Mouse (Mus musculus) regulatory T cell (primary cell): ENCODE results near the gene Kcnip2.

Experiments
- in situ Hi-C: fragments of 300-600 bp; cut with MboI, MseI; formaldehyde crosslinking; loops from one replicate; pipeline ENCODE4 v1.15.1; 2025; ENCODE audit warnings: high pct_unique_total_duplicates

The Kcnip2 gene

DNA sequence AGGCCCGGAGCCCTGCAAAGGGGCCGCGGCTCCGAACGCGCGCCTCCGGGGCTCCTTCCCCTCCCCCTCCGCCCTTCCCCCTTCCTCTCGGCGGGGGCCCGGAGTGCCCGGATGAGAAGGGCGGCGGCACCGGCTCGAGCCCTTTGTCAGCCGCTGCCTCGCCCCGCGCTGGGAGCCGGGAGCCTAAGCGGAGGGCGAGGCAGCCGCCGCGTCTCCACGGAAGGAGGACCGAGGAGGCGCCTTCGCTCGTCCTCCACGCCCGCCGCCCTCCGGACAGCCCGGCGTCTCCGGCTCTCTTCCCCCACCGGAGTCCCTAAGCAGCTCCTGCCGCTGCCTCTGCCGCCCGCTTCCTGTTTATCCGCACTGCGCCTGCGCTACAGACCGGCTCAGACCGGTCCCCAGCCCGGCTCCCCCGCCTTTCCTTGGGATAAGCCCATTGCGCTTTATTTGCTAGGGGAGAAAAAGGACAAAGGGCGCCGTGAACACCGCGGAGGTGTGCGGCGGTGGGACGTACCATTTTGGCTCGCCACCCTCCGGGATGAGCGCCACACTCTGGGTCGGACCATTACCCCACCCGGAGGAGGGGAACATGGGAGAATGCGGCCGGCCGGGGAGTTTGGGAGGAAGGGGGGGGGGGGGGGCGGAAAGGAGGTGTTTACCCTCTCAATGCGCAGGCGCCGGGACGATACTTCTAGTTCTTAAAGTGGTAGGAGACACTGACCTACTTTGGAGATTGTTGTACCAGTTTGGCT lies 32.5 kb downstream of the Kcnip2 start, which contains the start of gene Mgea5:
Gene Mgea5 (minus strand): TSS at position 657 of the 752 bp plus-strand sequence.
- in situ Hi-C loops: no loop called here

DNA sequence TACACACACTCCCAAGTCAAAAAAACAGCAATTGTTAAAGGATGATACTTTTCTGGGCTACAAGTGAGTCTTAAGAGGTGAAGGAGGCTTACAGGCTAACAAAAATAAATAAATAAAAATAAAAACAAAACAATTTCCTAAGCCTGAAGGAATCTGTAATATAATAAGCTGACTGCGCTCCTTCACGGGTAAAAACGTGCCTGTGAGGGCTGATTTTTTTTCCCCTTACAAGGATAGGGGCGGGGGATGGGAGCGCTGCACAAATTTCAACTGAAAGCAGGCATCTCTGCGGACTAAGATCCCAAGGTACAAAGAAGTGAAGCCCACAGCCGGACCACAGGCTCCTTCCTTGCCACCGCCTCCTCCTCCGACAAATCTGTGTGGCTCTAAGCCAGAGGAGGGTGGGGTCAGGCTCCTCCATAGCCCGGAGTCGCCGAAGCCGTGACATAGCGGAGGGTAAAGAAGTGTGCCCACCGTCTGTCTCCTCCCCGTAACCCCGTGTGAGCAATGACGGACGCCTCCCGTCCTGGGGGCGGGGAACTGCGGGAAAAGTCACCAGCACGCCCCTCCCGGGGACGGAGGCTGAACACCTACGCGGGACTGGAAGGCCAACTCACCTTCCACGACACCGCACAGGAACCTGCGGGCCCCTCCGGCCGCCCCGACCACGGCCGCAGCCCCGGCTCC lies 33.4 kb downstream of the Kcnip2 start:
- in situ Hi-C loops: no loop called here

DNA sequence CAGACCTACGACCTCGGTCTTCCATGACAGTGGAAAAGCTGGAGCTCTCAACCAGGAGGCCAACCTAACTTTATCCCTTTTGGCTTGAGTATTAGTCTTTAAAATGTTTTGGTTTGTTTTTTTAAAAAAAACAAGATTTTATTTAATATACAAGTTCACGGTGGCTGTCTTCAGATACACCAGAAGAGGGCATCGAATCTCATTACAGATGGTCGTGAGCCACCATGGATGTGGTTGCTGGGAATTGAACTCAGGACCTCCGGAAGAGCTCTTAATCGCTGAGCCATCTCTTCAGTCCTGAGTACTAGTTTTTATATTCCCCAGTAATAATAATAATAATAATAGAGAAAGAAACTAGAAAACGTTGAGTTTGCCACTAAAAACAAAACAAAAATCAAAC lies 34.2 kb downstream of the Kcnip2 start:
- in situ Hi-C loops: no loop called here

DNA sequence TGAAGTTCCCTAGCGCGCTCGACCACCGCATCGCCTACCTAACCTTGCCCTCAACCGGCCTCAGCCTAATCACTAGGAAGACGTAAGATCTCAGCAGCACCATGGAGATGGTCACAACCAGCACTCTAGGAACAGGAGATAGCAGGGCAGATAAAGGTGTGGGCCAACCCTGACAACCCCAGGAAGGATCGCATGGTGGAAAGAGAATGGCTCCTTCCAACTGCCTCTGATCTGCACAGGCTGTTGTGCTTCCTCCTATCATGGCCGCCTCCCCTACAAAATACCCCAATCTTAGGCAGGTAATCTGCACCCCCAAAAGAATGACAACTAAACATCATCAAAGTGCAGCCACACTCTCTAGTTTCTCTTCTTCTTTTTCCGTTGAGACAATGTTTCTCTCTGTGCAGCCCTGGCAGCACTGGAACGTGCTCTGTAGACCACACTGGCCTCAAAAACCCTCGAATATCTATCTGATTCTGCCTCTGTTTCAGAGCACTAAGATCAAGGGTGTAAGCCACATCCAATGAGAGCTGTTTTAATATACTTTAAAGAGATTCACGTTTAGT lies 35.4 kb downstream of the Kcnip2 start:
- in situ Hi-C loops: no loop called here

DNA sequence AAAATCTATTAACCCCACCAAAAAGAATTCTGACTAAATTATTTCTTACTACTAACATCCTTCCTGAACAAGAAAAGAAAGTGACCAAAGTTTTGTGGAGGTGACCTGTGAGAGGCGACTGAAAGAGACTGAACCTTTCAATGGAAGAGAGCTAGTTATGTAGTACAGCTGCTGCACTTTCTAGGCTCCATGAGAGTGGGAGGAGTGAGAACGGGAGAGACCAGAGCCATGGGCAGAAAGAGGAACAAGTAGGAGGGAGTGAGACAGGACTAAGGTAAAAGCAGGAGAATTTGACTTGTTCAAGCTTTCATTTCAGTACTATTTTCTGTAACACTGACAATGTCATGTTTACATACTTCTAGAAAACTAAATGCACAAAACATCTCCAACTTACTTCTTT lies 40.4 kb downstream of the Kcnip2 start:
- in situ Hi-C loops: no loop called here

DNA sequence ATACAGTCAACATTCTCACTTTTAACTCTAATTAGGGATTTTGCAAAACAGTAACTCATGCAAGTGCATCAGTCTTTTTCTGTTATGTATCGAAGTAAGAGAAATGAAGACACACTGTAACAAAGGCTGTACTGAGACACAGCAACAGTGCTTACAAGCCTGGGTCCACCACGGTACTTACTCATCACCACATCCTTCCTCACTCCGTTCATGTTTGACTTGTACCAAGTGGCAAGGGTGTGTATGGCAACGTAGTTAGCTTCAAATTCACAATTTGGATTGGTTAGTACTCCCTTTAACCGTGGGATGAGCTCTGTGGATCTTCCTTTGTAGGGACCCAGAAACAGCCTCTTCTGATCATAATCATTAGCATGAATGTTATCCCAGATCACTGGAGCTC lies 44.4 kb downstream of the Kcnip2 start:
- in situ Hi-C loops: loop anchor here (25.0 kb wide), 1 partner anchor 809 kb away; no protein-coding TSS in a partner anchor

DNA sequence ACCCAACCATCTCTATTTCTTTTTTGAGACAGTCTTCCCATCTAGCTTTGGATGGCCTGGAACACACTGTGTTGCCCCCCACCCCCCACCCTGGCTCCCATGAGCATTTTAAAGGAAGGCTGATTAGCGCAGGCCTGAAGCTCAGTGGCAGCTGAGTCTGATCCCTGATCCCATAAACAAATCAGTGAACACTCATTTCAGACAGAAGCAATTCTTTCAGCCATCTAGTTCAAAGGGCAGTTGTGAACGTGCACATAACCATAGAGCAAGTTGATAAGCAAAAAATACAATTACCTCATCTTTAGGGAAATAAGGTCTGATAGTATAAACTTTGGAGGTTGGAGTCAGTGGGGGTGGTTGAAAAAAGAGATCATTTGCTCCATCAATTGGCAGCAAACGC lies 55.1 kb downstream of the Kcnip2 start:
- in situ Hi-C loops: loop anchor here (25.0 kb wide), 1 partner anchor 799 kb away; no protein-coding TSS in a partner anchor

DNA sequence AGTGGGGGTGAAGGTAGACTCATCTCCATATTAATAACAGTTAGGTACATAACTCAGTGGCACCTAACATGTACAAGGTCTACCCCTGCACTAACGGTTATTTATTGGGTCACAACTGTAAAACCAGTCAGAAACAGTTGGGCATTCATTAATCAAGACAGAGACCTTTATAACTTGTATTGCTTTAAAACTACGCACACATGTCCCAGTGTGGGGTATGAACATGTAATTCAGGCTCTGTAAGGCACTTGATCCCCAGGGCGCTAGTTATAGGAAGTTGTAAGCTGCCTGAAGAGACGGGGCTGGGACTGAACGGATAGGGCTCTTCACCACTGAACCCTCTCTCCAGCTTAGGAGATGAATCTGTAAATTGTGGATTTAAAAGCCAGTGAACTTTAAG lies 57.2 kb downstream of the Kcnip2 start:
- in situ Hi-C loops: loop anchor here (25.0 kb wide), 1 partner anchor 796 kb away; no protein-coding TSS in a partner anchor

DNA sequence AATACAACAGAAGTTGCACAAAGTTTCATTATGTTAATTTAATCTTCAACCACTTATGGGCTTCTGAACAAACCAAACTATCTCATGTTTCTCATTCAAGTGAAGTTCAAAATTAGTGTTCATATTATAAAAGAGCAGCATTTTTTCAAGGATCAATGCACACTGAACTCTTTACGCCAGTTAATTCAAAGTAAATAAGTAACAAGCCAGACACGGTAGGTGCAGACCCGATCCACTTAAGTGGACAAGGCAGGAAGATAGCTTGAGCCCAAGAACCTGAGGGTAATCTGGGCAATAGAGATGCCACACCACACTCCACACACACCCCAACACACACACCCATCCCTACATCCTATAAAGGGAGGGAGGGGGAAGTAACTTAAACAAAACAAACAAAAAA lies 62.3 kb downstream of the Kcnip2 start:
- in situ Hi-C loops: loop anchor here (25.0 kb wide), 1 partner anchor 791 kb away; no protein-coding TSS in a partner anchor

DNA sequence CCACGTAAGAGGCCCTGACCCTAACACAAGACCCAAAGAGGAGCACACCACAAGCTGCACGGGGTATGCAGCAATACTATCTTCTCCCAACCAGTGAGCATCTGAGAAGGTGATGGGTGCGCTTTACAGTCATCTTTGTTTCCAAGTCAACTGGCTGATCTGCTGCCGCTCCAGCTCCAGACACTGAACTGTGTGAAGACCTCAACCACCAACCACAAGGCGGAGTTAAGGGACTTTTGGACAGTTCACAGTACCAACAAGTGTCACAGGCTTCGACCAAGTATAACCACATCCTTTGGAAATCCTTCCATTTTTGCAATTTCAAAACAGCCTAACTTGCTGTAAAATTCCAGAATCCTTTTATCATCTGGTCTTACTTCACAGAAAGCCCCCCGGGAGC lies 64.0 kb downstream of the Kcnip2 start:
- in situ Hi-C loops: loop anchor here (25.0 kb wide), 1 partner anchor 790 kb away; no protein-coding TSS in a partner anchor

DNA sequence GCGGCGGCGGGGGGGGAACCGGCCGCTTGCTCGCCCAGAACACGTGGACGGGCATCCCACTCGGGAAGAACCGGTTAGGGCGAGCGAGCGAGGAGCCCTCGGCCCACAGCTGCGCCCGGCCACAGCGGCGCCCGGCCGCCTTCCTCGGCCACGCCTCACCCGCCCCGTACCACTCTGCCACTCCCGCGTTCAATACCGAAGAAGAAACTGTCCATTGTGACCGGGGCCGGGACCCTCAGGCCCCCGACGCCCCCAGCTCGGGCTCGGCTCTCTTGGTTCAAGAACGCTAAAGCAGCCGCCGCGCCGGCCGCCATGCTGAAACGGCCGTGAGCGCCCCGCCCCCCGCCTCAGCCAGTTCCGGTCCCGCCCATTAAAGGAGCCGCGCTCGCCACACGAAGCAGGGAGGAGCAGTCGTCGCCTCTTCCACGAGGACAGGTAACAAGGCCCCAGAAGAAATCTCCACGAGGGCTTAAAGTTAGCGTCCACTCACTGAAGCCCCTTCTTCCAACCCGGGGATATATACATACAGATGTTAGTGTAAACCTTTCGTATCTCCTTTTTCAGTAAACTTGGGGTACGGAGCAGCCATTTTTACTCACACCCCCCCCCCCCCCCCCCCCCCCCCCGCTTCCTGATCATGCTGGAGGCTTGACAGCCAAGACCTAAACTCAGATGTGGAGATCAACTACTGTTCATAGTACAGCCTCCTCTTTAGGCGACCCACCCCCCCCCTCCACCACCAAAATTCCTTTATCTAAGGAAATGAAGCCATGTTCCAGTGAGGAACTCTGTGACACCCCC lies 66.4 kb downstream of the Kcnip2 start, which contains the start of gene Npm3:
Gene Npm3 (minus strand): TSS at position 349 of the 801 bp plus-strand sequence.
- in situ Hi-C loops: loop anchor here (5.0 to 25.0 kb wide), 2 partner anchors 177 to 787 kb away; no protein-coding TSS in a partner anchor

DNA sequence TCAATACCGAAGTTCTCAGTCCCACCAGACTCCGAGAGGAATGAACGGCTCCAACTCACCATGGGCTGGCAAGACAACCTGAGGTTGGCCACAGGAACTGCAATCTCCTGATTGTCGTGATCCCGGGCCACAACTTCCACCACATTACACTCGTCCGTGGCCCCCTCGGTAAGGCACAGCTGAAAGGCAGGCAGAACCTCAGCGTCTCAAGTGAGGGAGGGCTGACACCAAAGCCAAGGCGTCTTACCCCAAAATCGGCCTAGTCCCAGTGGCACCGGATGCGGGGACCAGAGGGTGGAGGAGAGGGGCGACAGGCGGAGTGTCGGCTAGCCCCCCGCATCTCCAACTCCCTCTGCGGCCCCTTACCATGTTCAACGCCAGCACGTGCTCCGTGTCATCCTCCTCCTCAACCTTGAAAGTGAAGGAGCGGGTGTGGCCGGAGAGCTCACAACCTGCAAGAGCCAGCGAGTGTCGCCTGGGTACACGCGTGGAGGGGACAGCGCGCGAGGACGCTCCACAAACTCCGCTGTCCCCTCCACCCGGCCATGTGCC lies 67.1 kb downstream of the Kcnip2 start:
- in situ Hi-C loops: loop anchor here (5.0 kb wide), 1 partner anchor 176 kb away; no protein-coding TSS in a partner anchor

DNA sequence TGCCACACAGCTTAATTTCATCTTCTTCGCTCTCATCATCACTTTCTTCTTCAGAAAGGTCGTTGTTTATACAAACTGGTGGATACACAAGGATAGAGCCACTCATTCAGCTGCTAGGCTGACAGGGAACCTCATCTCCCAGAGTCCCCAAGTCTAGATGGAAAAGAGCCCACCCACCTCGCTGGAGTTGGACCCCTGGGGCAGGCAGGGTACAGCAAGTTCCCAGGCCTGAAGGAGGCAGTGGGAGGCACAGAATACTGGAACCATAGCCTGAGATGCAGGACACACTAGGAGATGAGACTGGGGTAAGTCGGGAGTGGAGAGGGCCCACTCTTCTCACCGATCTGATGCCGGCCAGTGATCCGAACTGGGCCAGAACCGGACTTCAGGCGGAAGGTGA lies 67.7 kb downstream of the Kcnip2 start:
- in situ Hi-C loops: loop anchor here (5.0 kb wide), 1 partner anchor 176 kb away; no protein-coding TSS in a partner anchor

DNA sequence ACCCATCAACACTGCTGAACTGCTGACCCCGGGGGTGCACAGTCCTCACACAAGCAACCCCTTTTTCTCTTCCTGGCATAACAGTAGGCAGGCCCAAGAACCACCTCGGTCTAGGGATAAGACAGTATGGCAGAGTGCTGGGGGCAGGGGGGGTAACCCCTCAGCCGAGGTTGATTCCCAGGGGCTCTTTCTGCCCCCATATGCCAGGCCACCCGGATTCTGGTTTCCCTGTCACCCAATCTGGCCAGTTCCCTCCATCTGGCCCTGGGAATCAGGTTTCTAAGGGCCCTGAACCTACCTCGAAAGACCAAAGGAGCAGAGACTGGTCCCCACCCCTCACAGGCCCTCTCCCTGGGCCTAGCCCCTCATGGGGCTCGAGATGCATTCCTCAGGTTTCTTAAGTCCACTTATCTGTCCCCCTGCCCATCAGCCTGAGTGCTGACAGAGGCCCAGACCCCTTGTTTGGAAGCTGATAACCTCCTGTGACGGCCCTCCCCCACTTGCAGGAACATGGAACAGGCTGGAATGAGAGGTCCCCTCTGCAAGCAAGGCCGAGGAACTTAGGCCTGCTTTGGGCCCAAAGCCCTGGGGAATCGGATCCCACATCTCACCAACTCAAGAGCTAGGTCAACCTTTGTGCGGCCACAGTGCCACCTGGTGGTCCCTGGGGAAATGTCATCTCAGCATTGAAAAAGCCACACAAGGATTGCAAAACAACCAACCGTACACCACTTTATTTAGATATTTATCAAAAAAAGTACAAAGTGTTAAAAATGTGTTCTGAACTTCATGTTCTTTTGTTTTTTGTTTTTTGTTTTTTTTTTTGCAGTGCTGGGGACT lies 68.6 kb downstream of the Kcnip2 start:
- in situ Hi-C loops: loop anchor here (5.0 kb wide), 1 partner anchor 175 kb away; no protein-coding TSS in a partner anchor

DNA sequence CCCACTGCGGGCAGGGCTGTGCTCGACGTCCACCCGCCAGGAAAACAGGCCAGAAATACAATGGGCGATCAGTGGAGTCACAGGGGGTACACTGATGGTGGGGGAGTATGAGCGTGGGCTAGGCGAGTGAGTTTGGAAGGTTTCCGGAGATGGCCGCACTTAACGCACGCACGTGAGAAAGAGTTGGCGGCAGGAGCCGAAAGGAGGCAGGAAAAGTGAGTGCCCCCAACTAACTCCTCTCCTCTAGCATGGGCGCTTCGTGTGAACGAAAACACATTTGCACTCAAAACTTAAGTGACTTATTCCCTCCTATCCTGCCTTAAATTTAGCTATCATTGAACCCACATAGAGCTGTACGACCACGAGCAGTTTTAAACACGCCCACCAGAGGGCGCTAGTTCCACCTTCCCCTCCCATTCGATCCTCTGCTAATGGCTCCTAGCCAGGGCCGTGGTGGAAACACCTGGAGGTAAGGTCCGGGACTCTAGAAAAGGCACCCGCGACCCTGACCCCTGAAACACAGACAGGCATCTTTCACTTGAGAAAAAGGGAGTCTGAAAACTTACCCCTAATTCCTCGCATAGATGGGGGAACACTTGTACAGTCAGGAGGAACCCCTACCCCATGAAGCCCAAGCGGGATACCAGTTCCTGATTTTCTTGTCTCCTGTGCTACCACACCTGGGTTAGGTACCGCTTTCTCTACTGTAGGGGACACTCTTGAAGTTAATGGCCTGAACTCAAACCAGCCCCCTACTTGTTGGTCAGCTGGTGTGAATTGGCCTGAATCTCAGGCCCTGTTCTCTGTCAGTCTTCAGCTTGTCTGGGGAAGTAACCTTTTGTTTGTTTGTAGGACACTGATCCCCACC lies 69.5 kb downstream of the Kcnip2 start:
- in situ Hi-C loops: loop anchor here (5.0 kb wide), 1 partner anchor 174 kb away; no protein-coding TSS in a partner anchor

DNA sequence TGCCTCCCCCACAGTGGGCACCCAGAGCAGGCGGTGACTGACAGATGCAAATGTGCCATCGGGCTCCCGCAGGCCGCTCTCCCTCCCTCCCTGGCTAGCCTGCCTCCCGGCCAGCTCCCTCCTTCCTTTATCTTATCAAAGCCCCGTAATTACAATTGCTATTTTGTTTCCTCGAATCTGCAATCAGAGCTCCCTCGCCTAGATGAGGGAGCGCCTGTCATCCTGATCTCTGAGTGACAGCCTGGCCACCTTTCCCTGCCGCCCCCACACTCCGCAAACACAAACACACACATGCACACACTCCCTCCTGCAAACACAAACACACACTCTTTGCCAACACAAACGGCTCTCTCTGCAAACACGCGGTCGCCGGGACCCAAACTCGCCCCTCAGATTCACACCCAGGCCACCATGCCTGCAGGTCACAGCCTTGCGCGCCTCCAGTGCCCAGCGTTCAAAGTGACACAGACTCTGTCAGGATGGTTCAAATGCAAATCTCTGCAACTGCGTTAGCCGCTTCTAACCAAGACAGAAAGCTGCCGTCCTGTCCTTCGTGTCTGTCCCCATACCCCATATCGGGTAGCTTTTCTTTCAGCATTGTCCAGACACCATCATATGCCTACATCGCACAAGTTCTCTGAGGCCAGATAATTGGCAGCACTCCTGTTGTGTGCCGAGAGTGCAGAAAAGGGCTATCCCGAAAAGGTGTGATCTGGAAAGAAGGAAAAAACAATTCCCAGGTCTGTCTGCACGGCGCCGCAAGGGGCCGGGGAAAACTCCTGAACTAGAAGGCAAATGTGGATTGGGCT lies 70.3 kb downstream of the Kcnip2 start:
- in situ Hi-C loops: loop anchor here (5.0 kb wide), 1 partner anchor 173 kb away; no protein-coding TSS in a partner anchor

DNA sequence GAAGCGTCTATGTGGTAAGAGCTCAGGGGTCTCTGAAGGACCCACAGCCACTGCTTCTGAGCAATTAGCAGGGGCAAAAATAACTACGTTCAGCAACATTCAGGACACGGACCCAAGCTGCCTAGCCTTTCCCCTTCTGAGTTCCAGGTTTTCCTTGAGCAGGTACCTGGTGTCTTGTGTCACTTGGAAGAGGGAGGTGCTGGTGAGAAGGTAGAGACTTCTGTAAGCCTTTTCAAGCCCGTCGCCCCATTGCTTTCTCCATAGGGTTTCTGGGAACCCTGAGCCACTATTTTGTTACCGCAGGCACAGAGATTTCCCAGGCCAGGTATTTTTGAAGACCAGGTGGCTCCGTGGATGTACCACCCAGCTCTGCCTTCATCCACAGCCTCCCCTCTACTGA lies 72.2 kb downstream of the Kcnip2 start:
- in situ Hi-C loops: no loop called here

DNA sequence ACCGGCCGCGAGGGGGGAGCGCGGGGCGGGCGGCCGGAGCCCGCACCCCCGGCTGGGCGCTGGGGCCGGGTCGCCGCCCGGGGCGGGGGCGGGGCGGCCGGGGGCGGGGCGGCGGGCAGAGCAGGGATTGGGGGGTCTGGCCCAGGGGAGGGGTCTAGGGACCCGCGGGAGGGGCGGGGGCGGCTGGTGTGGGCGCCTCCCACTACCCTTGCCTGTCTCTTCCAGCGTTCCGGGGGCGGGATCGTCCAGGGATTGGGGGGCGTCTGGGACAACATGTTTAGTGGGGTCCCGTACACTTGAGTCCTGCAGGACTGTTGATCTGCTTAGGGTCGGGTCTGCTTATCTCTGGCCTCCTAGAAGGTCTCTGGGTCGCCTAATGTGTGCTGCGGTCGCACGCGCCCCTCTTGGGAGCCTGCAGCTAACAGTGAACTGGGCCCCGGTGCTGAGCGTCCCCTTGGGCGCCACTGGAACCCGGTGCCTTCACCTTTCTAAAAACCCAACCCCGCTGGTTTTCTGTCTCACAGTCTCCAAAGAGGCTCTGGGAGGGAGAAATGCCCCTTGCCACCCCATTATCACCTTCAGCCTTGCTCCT lies 72.8 kb downstream of the Kcnip2 start:
- in situ Hi-C loops: no loop called here
